Mouse (Mus musculus): ENCODE data around the gene E2f7. TPM values are rescaled to one million over a fixed set of nuclear protein-coding genes. Genes with fewer than 3 reads are reported as not detected.
"Not testable (repeated sequence)": the region's sequence is repeated elsewhere in the genome, so short reads cannot be mapped to it uniquely, and the experiment has no call there.

E2f7 gene
- polyA plus RNA-seq, 1 experiment from 2014 or later = 38.0 TPM

DNA sequence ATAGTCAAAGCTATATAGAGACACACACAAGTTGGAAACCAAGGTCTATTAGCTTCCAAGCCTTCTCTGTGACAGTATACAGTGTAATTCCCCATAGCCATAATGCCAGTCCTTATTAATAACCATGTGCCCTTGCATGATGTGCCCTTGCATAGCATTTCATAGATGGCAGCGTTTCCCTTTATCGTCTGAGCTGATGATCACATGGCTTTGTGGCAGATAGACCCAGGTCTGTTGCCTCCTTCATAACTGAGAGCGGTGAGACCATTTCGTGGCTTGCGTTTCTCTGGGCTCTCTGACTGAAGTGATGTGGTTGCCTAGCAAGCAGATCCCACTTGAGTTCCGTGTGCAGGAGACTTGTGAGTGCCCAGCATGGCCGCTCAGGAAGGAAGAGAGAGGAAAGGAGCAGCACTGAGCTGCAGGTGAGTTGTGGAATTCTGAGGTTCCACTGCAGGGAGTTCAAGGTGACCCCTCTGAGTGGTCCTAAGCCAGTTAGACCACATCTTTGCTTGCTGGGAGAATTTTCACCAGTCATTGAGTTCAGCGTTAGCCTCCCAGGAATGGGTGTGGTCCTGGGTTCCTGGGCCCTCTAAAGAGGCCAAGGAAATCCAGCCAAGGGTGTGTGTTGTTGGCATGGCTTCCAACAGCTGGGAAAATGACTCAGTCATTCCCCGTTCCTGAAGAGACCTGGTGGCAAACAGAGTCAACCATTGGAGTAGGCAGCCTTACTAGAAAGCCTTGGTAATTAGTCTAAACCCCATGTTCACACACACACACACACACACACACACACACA lies 4.5 kb downstream of the E2f7 start:
- no peak overlapping the region for H3K4me3 ChIP-seq (replicated peaks)
- no peak for ATAC-seq (ENCODE audit: low FRiP score)
- peaks cover 67% of the 10 kb centered on the region for H3K36me3 ChIP-seq (replicated peaks)
- no peak overlapping the region for H3K4me2 ChIP-seq
- no peaks in the 10 kb centered on the region for H3K27me3 ChIP-seq
- WGBS = 96% methylated on average over 9 of the region's 9 CpGs
- no peaks in the 10 kb centered on the region for H3K9me3 ChIP-seq
- peaks cover 14% of the 10 kb centered on the region for H3K4me1 ChIP-seq
- no peak overlapping the region for H3K27ac ChIP-seq
- no peak overlapping the region for H3K9ac ChIP-seq

DNA sequence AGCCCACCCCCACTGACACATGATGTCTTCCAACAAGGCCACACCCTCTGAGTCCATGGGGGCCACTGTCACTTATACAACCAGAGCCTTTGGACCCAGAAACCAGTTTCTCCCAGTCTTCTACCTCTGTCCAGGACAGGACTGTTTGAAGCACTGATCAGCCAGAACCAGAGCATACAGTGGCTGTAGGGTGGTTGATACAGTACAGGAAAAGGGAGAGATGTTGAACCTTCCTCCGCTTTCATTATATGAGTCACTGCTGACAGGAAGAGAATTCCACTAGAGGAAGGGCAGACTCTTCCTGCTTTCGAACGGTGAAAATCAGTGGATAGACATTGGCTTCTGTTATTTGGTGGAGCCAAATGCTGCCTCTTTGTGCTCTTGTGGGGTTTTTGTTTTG lies 7.6 kb downstream of the E2f7 start:
- Histone ChIP-seq H3K9ac (no peak overlapping the region), H3K36me3 (replicated peaks) (peaks cover 89% of the 10 kb centered on the region), H3K4me3 (replicated peaks) (no peak overlapping the region), H3K4me1 (no peaks in the 10 kb centered on the region), H3K27me3 (no peaks in the 10 kb centered on the region), H3K27ac (no peak overlapping the region), H3K9me3 (no peaks in the 10 kb centered on the region), H3K4me2 (no peak overlapping the region)
- ATAC-seq (ENCODE audit: low FRiP score) = no peak
- 94% methylated on average over 3 of the region's 3 CpGs for WGBS

GRCm38 (mm10) chr10:110755556-110755955 lies 10.3 kb downstream of the E2f7 start:
- ATAC-seq (ENCODE audit: low FRiP score) = no peak

DNA sequence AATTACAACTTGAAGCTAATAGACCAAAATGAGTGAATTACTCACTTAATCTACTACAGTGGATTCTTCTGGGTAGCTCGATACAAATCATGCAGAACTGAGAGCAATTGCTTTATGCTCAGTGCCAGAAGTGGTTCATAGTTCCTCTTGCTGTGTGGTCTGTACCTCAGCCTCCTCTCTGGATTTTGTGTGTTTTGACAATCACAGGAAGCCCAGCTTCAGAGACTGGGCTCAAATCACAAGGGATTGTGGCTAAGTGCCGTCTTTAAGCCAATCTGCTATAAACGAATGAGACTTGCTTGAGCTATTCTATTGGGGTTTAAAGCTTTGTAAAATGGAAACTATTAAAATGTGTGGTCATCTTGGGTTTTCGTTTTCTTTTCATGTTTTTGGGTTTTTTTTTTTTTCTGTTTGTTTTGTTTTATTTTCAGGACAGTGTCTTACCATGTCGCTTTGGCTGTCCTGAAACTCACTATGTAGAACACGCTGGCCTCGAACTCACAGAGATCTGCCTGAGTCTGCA lies 11.1 kb downstream of the E2f7 start:
- Histone ChIP-seq H3K9me3 (no peaks in the 10 kb centered on the region), H3K4me3 (replicated peaks) (no peak overlapping the region), H3K27me3 (no peaks in the 10 kb centered on the region), H3K36me3 (replicated peaks) (peaks cover 79% of the 10 kb centered on the region), H3K4me2 (no peak overlapping the region), H3K27ac (no peak overlapping the region), H3K9ac (no peak overlapping the region), H3K4me1 (no peaks in the 10 kb centered on the region)
- ATAC-seq (ENCODE audit: low FRiP score) = no peak
- 94% methylated on average over 7 of the region's 7 CpGs for WGBS

More at GRCm38 (mm10) chr10:110755556-110755955, 10.3 kb downstream of the E2f7 start:
- H3K27ac ChIP-seq = no peak overlapping the region
- no peaks in the 10 kb centered on the region for H3K9me3 ChIP-seq
- no peak overlapping the region for H3K4me3 ChIP-seq (replicated peaks)
- H3K36me3 ChIP-seq (replicated peaks) = peaks cover 79% of the 10 kb centered on the region
- H3K27me3 ChIP-seq = no peaks in the 10 kb centered on the region
- no peak overlapping the region for H3K9ac ChIP-seq
- no peak overlapping the region for H3K4me2 ChIP-seq
- WGBS = 95% methylated on average over 10 of the region's 10 CpGs
- H3K4me1 ChIP-seq = no peaks in the 10 kb centered on the region

GRCm38 (mm10) chr10:110760552-110760951 lies 15.3 kb downstream of the E2f7 start:
- not testable (repeated sequence) for H3K4me3 ChIP-seq (replicated peaks); H3K9me3 ChIP-seq; H3K4me1 ChIP-seq; H3K27ac ChIP-seq; H3K4me2 ChIP-seq; H3K9ac ChIP-seq; H3K27me3 ChIP-seq
- peak; percentile 78; the same call in 1 of the 2 replicates for ATAC-seq (ENCODE audit: low FRiP score)
- peaks cover 81% of the 10 kb centered on the region for H3K36me3 ChIP-seq (replicated peaks)
- WGBS = 56% methylated on average over 7 of the region's 12 CpGs

- H3K4me3 ChIP-seq (replicated peaks) = no peak overlapping the region
- H3K4me2 ChIP-seq = no peak overlapping the region
- no peaks in the 10 kb centered on the region for H3K27me3 ChIP-seq
- H3K9me3 ChIP-seq = no peaks in the 10 kb centered on the region
- H3K9ac ChIP-seq = no peak overlapping the region
- H3K27ac ChIP-seq = no peak overlapping the region
- peaks cover 84% of the 10 kb centered on the region for H3K36me3 ChIP-seq (replicated peaks)
- H3K4me1 ChIP-seq = no peaks in the 10 kb centered on the region
- ATAC-seq (ENCODE audit: low FRiP score) = no peak
- whole genome bisulfite sequencing = 82% methylated on average over 16 of the region's 16 CpGs
These were observed 17.1 kb downstream of the E2f7 start for GRCm38 (mm10) chr10:110762134-110762884.

GRCm38 (mm10) chr10:110763416-110763815 lies 18.2 kb downstream of the E2f7 start:
- Histone ChIP-seq H3K4me2 (no peak overlapping the region), H3K9me3 (no peaks in the 10 kb centered on the region), H3K4me3 (replicated peaks) (no peak overlapping the region), H3K9ac (no peak overlapping the region), H3K4me1 (no peaks in the 10 kb centered on the region), H3K27ac (no peak overlapping the region), H3K27me3 (no peaks in the 10 kb centered on the region), H3K36me3 (replicated peaks) (peaks cover 87% of the 10 kb centered on the region)
- WGBS = 96% methylated on average over 13 of the region's 13 CpGs
- no peak for ATAC-seq (ENCODE audit: low FRiP score)

GRCm38 (mm10) chr10:110769538-110769937 lies 24.3 kb downstream of the E2f7 start:
- Histone ChIP-seq H3K9ac (no peak overlapping the region), H3K4me3 (replicated peaks) (no peak overlapping the region), H3K27ac (no peak overlapping the region), H3K4me1 (no peaks in the 10 kb centered on the region), H3K4me2 (no peak overlapping the region), H3K36me3 (replicated peaks) (peaks cover 91% of the 10 kb centered on the region), H3K27me3 (no peaks in the 10 kb centered on the region), H3K9me3 (no peaks in the 10 kb centered on the region)
- WGBS = 91% methylated on average over 10 of the region's 10 CpGs
- ATAC-seq (ENCODE audit: low FRiP score) = no peak

DNA sequence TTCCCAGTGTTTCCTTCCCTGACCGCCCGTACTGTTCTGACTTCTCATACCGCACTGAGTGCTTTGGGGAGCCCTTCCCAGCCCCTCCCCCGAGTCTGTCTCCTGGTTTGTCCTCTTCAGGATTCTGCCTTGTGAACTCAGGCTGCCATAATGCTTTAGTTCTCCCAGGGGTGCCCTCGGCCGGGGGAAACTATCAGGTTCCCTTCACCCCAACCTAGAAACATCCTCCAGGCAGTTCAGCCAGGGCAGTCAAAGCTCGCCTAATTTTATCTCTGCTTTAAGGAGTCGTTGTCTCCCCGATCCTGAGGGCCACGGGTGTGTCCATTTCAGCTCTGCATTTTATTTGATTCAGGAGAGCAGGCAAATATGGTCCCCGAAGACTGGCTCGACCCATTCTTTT lies 28.0 kb downstream of the E2f7 start:
- no peak for ATAC-seq (ENCODE audit: low FRiP score)

DNA sequence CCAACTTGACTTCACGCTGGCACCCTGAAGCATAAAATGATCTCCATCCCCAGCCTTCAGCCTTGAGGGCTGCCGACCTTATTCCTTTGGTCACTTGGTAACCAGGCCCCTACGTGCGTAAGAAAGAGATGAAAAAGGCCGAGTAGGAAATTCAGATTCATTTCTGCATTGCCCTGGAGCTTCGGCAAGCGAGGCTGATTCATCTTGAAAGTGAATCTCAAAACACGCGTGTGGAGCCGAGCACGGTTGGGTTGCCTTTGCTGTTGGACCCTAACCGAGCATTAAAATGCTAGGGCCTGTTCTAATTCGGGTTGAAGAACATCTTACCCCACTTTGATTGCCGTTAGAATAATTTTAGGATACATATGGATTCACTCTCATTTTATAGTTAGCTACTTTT lies 28.6 kb downstream of the E2f7 start:
- no peaks in the 10 kb centered on the region for H3K4me1 ChIP-seq
- 95% methylated on average over 14 of the region's 14 CpGs for whole genome bisulfite sequencing
- H3K27me3 ChIP-seq = no peaks in the 10 kb centered on the region
- H3K9ac ChIP-seq = no peak overlapping the region
- no peak overlapping the region for H3K4me2 ChIP-seq
- no peak overlapping the region for H3K4me3 ChIP-seq (replicated peaks)
- no peak overlapping the region for H3K27ac ChIP-seq
- no peaks in the 10 kb centered on the region for H3K9me3 ChIP-seq
- ATAC-seq (ENCODE audit: low FRiP score) = no peak
- peaks cover 87% of the 10 kb centered on the region for H3K36me3 ChIP-seq (replicated peaks)

More for the DNA sequence above, 28.0 kb downstream of the E2f7 start:
- Histone ChIP-seq H3K9me3 (no peaks in the 10 kb centered on the region), H3K4me1 (no peaks in the 10 kb centered on the region), H3K9ac (no peak overlapping the region), H3K27me3 (no peaks in the 10 kb centered on the region), H3K36me3 (replicated peaks) (peaks cover 87% of the 10 kb centered on the region), H3K27ac (no peak overlapping the region), H3K4me2 (no peak overlapping the region), H3K4me3 (replicated peaks) (no peak overlapping the region)
- 92% methylated on average over 12 of the region's 12 CpGs for WGBS

DNA sequence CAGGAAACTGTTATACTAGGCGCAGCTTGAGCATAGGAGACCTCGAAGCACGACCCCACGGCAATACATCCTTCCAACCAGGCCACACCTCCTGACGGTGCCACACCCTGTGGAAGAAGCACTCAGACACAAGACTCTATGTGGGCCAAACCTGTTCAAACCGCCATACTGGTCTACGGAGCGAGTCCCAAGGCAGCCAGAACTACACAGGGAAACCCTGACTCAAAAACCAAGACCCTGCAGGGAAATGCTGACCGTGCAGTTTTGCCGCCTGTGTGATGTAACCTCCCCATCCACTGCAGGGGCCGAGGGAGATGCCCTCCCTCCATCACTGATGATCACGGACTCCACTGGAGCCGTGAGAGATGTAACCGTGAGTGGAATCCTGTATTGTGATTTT lies 36.5 kb downstream of the E2f7 start:
- Histone ChIP-seq H3K27me3 (no peaks in the 10 kb centered on the region), H3K4me2 (no peak overlapping the region), H3K27ac (no peak overlapping the region), H3K4me1 (no peaks in the 10 kb centered on the region), H3K9ac (no peak overlapping the region), H3K9me3 (no peaks in the 10 kb centered on the region), H3K4me3 (replicated peaks) (no peak overlapping the region), H3K36me3 (replicated peaks) (peaks cover 81% of the 10 kb centered on the region)
- WGBS = 94% methylated on average over 14 of the region's 14 CpGs
- no peak for ATAC-seq (ENCODE audit: low FRiP score)

DNA sequence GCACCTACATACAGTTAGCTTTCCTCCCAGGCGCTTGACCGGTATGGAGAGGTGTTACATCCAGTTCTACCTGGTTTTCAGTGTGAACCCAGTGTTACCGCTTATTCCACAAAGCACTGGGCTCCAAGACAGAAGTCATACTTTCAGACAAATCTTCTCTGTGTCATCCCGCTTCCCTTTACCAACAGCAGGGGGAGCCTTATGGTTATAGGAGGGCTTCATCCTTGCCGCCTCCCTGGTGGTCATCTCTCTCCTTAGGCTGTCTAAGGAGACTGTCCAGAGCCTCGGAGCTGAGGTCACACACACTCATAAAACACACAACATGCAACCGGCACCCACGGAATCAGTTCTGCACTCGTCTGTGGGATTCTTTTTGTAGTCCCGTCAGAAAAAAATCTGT lies 37.4 kb downstream of the E2f7 start:
- H3K4me3 ChIP-seq (replicated peaks) = no peak overlapping the region
- H3K36me3 ChIP-seq (replicated peaks) = peaks cover 78% of the 10 kb centered on the region
- no peak overlapping the region for H3K4me2 ChIP-seq
- H3K27ac ChIP-seq = no peak overlapping the region
- no peaks in the 10 kb centered on the region for H3K9me3 ChIP-seq
- no peak overlapping the region for H3K9ac ChIP-seq
- ATAC-seq (ENCODE audit: low FRiP score) = peak; percentile 21; the same call in 1 of the 2 replicates
- 83% methylated on average over 10 of the region's 10 CpGs for WGBS
- H3K27me3 ChIP-seq = no peaks in the 10 kb centered on the region
- no peaks in the 10 kb centered on the region for H3K4me1 ChIP-seq
